Mouse (Mus musculus) limb, embryonic 12.5 days (tissue): ENCODE data around the gene Fam129b. TPM values are rescaled to one million over a fixed set of nuclear protein-coding genes. Genes with fewer than 3 reads are reported as not detected.

ENCODE experiments used
- ATAC-seq: fragments of 200-750 bp; cut with Nextera tagmentation; 2 replicates; pipeline ENCODE4 v1.8.0; 2017; ENCODE audit warnings: low read depth, moderate TSS enrichment; ENCODE audit not compliant: insufficient number of reproducible peaks, insufficient read depth, low FRiP score, low TSS enrichment
- H3K27ac ChIP-seq: fragments of 300-500 bp; sonication (generic); 2 replicates; pipeline ENCODE4 v1.5.1; 2016; ENCODE audit warnings: mild to moderate bottlenecking, moderate library complexity
- H3K27me3 ChIP-seq: fragments of 300-500 bp; sonication (generic); 2 replicates; pipeline ENCODE4 v1.6.1; 2016; ENCODE audit warnings: mild to moderate bottlenecking, moderate library complexity
- H3K36me3 ChIP-seq: fragments of 300-500 bp; sonication (generic); 2 replicates; pipeline ENCODE4 v1.6.1; 2016; ENCODE audit warnings: mild to moderate bottlenecking, moderate library complexity
- H3K4me1 ChIP-seq: fragments of 300-500 bp; sonication (generic); replicated peaks from 2 replicates; pipeline ENCODE4 v1.6.1; 2016
- H3K4me2 ChIP-seq: fragments of 300-500 bp; sonication (generic); 2 replicates; pipeline ENCODE4 v1.6.1; 2016; ENCODE audit warnings: mild to moderate bottlenecking, moderate library complexity
- H3K4me3 ChIP-seq: fragments of 300-500 bp; sonication (generic); replicated peaks from 2 replicates; pipeline ENCODE4 v1.5.1; 2016; ENCODE audit warnings: mild to moderate bottlenecking
- H3K9ac ChIP-seq: fragments of 300-500 bp; sonication (generic); replicated peaks from 2 replicates; pipeline ENCODE4 v1.6.1; 2016; ENCODE audit warnings: mild to moderate bottlenecking, moderate library complexity
- H3K9me3 ChIP-seq: fragments of 300-500 bp; sonication (generic); 2 replicates; pipeline ENCODE4 v1.6.1; 2016; ENCODE audit warnings: mild to moderate bottlenecking, moderate library complexity
- WGBS: fragments of 180-500 bp; shearing (Covaris S2); methylation state at CpG from one replicate; pipeline ENCODE4 v1.1.7; 2016; 5-methylcytosine and 5-hydroxymethylcytosine counted together
- polyA plus RNA-seq: library from polyadenylated mRNA; unstranded; fragments of >200 nt; fragmentation: Nextera tagmentation; extraction: Ambion mirVana; gene quantifications from 2 replicates; pipeline ENCODE4 v1.2.1, GENCODE M21; 2016

Gene Fam129b
- polyA plus RNA-seq, 1 experiment from 2014 or later, result 48.0 TPM

GRCm38 (mm10) chr2:32924306-32924844 lies 48.5 kb downstream of the Fam129b start:
- no peak for ATAC-seq
- H3K4me2 ChIP-seq, result no peak overlapping the region
- H3K4me3 ChIP-seq, result no peak overlapping the region
- H3K9me3 ChIP-seq, result no peaks in the 10 kb centered on the region
- 0 out of 2 replicates have a peak, but pooled peaks cover 4% of the 10 kb centered on the region for H3K4me1 ChIP-seq
- no peak overlapping the region for H3K9ac ChIP-seq
- peaks cover 78% of the 10 kb centered on the region for H3K36me3 ChIP-seq
- no peak overlapping the region for H3K27ac ChIP-seq
- WGBS, result 68% methylated on average over 10 of the region's 10 CpGs
- no peaks in the 10 kb centered on the region for H3K27me3 ChIP-seq

GRCm38 (mm10) chr2:32926330-32927075 lies 50.6 kb downstream of the Fam129b start:
- H3K9ac ChIP-seq, result no peak overlapping the region
- H3K9me3 ChIP-seq, result no peaks in the 10 kb centered on the region
- 0 out of 2 replicates have a peak, but pooled peaks cover 4% of the 10 kb centered on the region for H3K4me1 ChIP-seq
- H3K36me3 ChIP-seq, result peaks cover 60% of the 10 kb centered on the region
- WGBS, result 94% methylated on average over 12 of the region's 12 CpGs
- H3K4me3 ChIP-seq, result no peak overlapping the region
- ATAC-seq, result no peak
- no peaks in the 10 kb centered on the region for H3K27me3 ChIP-seq
- no peak overlapping the region for H3K27ac ChIP-seq
- H3K4me2 ChIP-seq, result no peak overlapping the region

GRCm38 (mm10) chr2:32927624-32928234 lies 51.8 kb downstream of the Fam129b start:
- Histone ChIP-seq H3K27ac (no peak overlapping the region), H3K4me1 (0 out of 2 replicates have a peak, but pooled peaks cover 4% of the 10 kb centered on the region), H3K9me3 (no peaks in the 10 kb centered on the region), H3K9ac (0 out of 2 replicates have a peak overlapping the region, but pooled peaks have one; percentile 3), H3K4me2 (no peak overlapping the region), H3K27me3 (no peaks in the 10 kb centered on the region), H3K36me3 (peaks cover 53% of the 10 kb centered on the region), H3K4me3 (no peak overlapping the region)
- WGBS, result 76% methylated on average over 15 of the region's 15 CpGs
- ATAC-seq, result 0 out of 2 replicates have a peak, but pooled peaks have one; percentile 8

GRCm38 (mm10) chr2:32928235-32928946 lies 52.5 kb downstream of the Fam129b start:
- Histone ChIP-seq H3K4me1 (0 out of 2 replicates have a peak, but pooled peaks cover 4% of the 10 kb centered on the region), H3K4me3 (no peak overlapping the region), H3K9me3 (no peaks in the 10 kb centered on the region), H3K9ac (0 out of 2 replicates have a peak overlapping the region, but pooled peaks have one; percentile 3), H3K27ac (peak overlapping the region; percentile 29; the same call in 1 of the 2 replicates), H3K36me3 (peaks cover 53% of the 10 kb centered on the region), H3K27me3 (no peaks in the 10 kb centered on the region), H3K4me2 (no peak overlapping the region)
- ATAC-seq, result peak; percentile 43; the same call in 1 of the 2 replicates
- 29% methylated on average over 10 of the region's 10 CpGs for WGBS

GRCm38 (mm10) chr2:32928947-32929829 lies 53.3 kb downstream of the Fam129b start:
- ATAC-seq, result no peak
- Histone ChIP-seq H3K4me2 (no peak overlapping the region), H3K4me3 (no peak overlapping the region), H3K4me1 (0 out of 2 replicates have a peak, but pooled peaks cover 4% of the 10 kb centered on the region), H3K27ac (no peak overlapping the region), H3K27me3 (no peaks in the 10 kb centered on the region), H3K36me3 (peaks cover 53% of the 10 kb centered on the region), H3K9ac (0 out of 2 replicates have a peak overlapping the region, but pooled peaks have one; percentile 23), H3K9me3 (no peaks in the 10 kb centered on the region)
- WGBS, result 89% methylated on average over 19 of the region's 19 CpGs

GRCm38 (mm10) chr2:32931730-32932129 lies 55.8 kb downstream of the Fam129b start:
- no peak for ATAC-seq
- H3K9me3 ChIP-seq, result no peaks in the 10 kb centered on the region
- peaks cover 55% of the 10 kb centered on the region for H3K36me3 ChIP-seq
- H3K27ac ChIP-seq, result no peak overlapping the region
- no peak overlapping the region for H3K4me2 ChIP-seq
- H3K9ac ChIP-seq, result no peak overlapping the region
- 76% methylated on average over 7 of the region's 7 CpGs for WGBS
- no peak overlapping the region for H3K4me3 ChIP-seq
- 0 out of 2 replicates have a peak, but pooled peaks cover 4% of the 10 kb centered on the region for H3K4me1 ChIP-seq
- H3K27me3 ChIP-seq, result no peaks in the 10 kb centered on the region

- Histone ChIP-seq H3K4me2 (no peak overlapping the region), H3K4me1 (no peaks in the 10 kb centered on the region), H3K36me3 (peaks cover 79% of the 10 kb centered on the region), H3K9ac (no peak overlapping the region), H3K27ac (no peak overlapping the region), H3K9me3 (no peaks in the 10 kb centered on the region; the same call in 1 of the 2 replicates), H3K27me3 (no peaks in the 10 kb centered on the region), H3K4me3 (no peak overlapping the region)
- ATAC-seq, result no peak
- WGBS, result 90% methylated on average over 5 of the region's 5 CpGs
These were observed 62.8 kb downstream of the Fam129b start for GRCm38 (mm10) chr2:32938741-32939140.

GRCm38 (mm10) chr2:32939418-32939817 lies 63.5 kb downstream of the Fam129b start:
- 64% methylated on average over 5 of the region's 5 CpGs for WGBS
- Histone ChIP-seq H3K36me3 (peaks cover 74% of the 10 kb centered on the region), H3K9ac (no peak overlapping the region), H3K4me3 (no peak overlapping the region), H3K4me1 (no peaks in the 10 kb centered on the region), H3K4me2 (no peak overlapping the region), H3K9me3 (no peaks in the 10 kb centered on the region; the same call in 1 of the 2 replicates), H3K27me3 (no peaks in the 10 kb centered on the region), H3K27ac (no peak overlapping the region)
- ATAC-seq, result no peak

GRCm38 (mm10) chr2:32940483-32940882 lies 64.6 kb downstream of the Fam129b start:
- no peak for ATAC-seq
- no peaks in the 10 kb centered on the region for H3K4me1 ChIP-seq
- no peak overlapping the region for H3K4me3 ChIP-seq
- no peak overlapping the region for H3K9ac ChIP-seq
- no peak overlapping the region for H3K4me2 ChIP-seq
- no peaks in the 10 kb centered on the region; the same call in 1 of the 2 replicates for H3K9me3 ChIP-seq
- H3K36me3 ChIP-seq, result peaks cover 74% of the 10 kb centered on the region
- no peak overlapping the region for H3K27ac ChIP-seq
- 93% methylated on average over 4 of the region's 4 CpGs for WGBS
- H3K27me3 ChIP-seq, result no peaks in the 10 kb centered on the region

- H3K9ac ChIP-seq, result no peak overlapping the region
- H3K36me3 ChIP-seq, result peaks cover 79% of the 10 kb centered on the region
- no peaks in the 10 kb centered on the region for H3K4me1 ChIP-seq
- no peak for ATAC-seq
- no peak overlapping the region for H3K4me2 ChIP-seq
- no peak overlapping the region for H3K4me3 ChIP-seq
- 88% methylated on average over 11 of the region's 11 CpGs for WGBS
- H3K27me3 ChIP-seq, result no peaks in the 10 kb centered on the region
- H3K27ac ChIP-seq, result no peak overlapping the region
- H3K9me3 ChIP-seq, result no peaks in the 10 kb centered on the region
These were observed 71.5 kb downstream of the Fam129b start for GRCm38 (mm10) chr2:32947454-32947853.
